8 mouse cellular contexts compared by ENCODE assay signal in the genomic region with DNA sequence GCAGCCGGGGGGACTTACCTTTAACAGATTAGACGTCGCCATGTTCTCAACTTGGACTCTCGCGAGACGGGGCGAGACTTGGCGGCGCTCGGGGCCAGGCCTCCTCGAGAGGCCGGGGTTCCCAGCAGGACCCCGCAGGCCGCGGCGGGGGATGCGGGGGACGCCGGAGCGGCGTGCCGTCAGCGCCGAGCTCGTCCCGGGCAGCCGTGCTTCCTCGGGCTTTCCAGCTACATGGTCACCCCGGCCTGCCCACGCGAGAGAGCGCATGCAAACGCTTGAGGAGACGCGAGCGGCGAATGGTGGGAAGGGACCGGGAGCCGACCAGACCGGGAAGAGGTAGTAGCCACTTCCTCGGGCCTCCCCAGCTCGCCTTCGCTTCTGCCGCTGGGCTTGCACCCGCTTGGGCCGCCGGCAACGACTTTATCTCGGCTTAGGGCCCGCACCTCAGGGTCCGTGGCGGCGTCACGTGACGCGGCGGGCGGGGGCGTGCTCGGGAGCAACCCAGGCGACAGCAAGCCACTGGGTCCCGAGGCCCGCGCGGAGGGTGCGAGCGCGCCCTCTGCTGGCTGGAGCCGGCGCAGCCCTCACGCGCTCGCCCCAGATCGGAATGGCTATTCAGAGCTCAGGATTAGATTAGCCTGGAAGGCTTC. TPM values are rescaled to one million over a fixed set of nuclear protein-coding genes. Genes with fewer than 3 reads are reported as not detected.
DNase-seq lines count a peak whose midpoint lies in the region; ATAC-seq and TF ChIP-seq lines count a peak whose summit lies in the region.

No protein-coding gene starts in this region.

- H3K4me2 ChIP-seq in heart, embryonic 12.5 days, result peak overlapping the region; percentile 88
- H3K4me2 ChIP-seq in kidney, postnatal 0 days (ENCODE audit: low read length), result peak overlapping the region; percentile 79
- H3K4me2 ChIP-seq in liver, embryonic 11.5 days, result peak overlapping the region; percentile 83
- H3K4me2 ChIP-seq in stomach, embryonic 14.5 days (replicated peaks; ENCODE audit: low read depth, low read length), result peak overlapping the region; percentile 86

- peak; percentile 95 to 97 for DNase-seq in B cell, adult 2 months
- peak; percentile 94 for DNase-seq in brain, adult 2 months (ENCODE audit: low read depth, low spot score)
- DNase-seq in kidney, postnatal 0 days (ENCODE audit: low spot score), result peak; percentile 94
- DNase-seq in liver, embryonic 11.5 days (ENCODE audit: low spot score), result peak; percentile 90
- peak; percentile 97 for DNase-seq in naive thymus-derived CD4-positive, alpha-beta T cell, adult 2 months (ENCODE audit: low read depth)

- peaks cover 11% of the 10 kb centered on the region for H3K4me1 ChIP-seq in heart, embryonic 12.5 days (replicated peaks)
- H3K4me1 ChIP-seq in kidney, postnatal 0 days (replicated peaks; ENCODE audit: insufficient read depth, low read length), result no peaks in the 10 kb centered on the region
- H3K4me1 ChIP-seq in liver, embryonic 11.5 days (replicated peaks; ENCODE audit: control insufficient read depth, insufficient read depth, low read length), result no peaks in the 10 kb centered on the region
- H3K4me1 ChIP-seq in stomach, embryonic 14.5 days (ENCODE audit: control insufficient read depth, insufficient read depth, low read length), result peaks cover 11% of the 10 kb centered on the region; the same call in 1 of the 2 replicates

- ATAC-seq in erythroblast, adult 5-6 weeks (replicated peaks; ENCODE audit: low FRiP score, poor library complexity, severe bottlenecking), result peak; percentile 87
- peak; percentile 96 for ATAC-seq in heart, embryonic 12.5 days (ENCODE audit: insufficient number of reproducible peaks, low FRiP score)
- ATAC-seq in kidney, postnatal 0 days (replicated peaks; ENCODE audit: low FRiP score, low read depth), result peak; percentile 97
- peak; percentile 96 for ATAC-seq in liver, embryonic 11.5 days (replicated peaks; ENCODE audit: low FRiP score)
- ATAC-seq in stomach, embryonic 14.5 days (ENCODE audit: insufficient number of reproducible peaks, insufficient read depth, low FRiP score, low read depth), result peak; percentile 97

- H3K36me3 ChIP-seq in heart, embryonic 12.5 days, result no peaks in the 10 kb centered on the region
- H3K36me3 ChIP-seq in kidney, postnatal 0 days (ENCODE audit: insufficient read depth, low read length), result 0 out of 2 replicates have a peak, but pooled peaks cover 4% of the 10 kb centered on the region
- no peaks in the 10 kb centered on the region for H3K36me3 ChIP-seq in liver, embryonic 11.5 days (ENCODE audit: control insufficient read depth, insufficient read depth, low read length)
- H3K36me3 ChIP-seq in stomach, embryonic 14.5 days (ENCODE audit: control insufficient read depth, insufficient read depth, low read length), result no peaks in the 10 kb centered on the region; the same call in 1 of the 2 replicates

- H3K9me3 ChIP-seq in heart, embryonic 12.5 days (replicated peaks), result no peaks in the 10 kb centered on the region
- no peaks in the 10 kb centered on the region for H3K9me3 ChIP-seq in kidney, postnatal 0 days (replicated peaks; ENCODE audit: low read length)
- no peaks in the 10 kb centered on the region for H3K9me3 ChIP-seq in liver, embryonic 11.5 days (ENCODE audit: control insufficient read depth, low read length)
- no peaks in the 10 kb centered on the region for H3K9me3 ChIP-seq in stomach, embryonic 14.5 days (ENCODE audit: control insufficient read depth, low read depth, low read length)

- H3K9ac ChIP-seq in heart, embryonic 12.5 days, result peak overlapping the region; percentile 99
- H3K9ac ChIP-seq in kidney, postnatal 0 days (ENCODE audit: low read depth, low read length), result peak overlapping the region; percentile 94
- peak overlapping the region; percentile 97 for H3K9ac ChIP-seq in liver, embryonic 11.5 days (ENCODE audit: low read depth, low read length)
- peak overlapping the region; percentile 97 for H3K9ac ChIP-seq in stomach, embryonic 14.5 days (replicated peaks; ENCODE audit: low read depth, low read length)

- peak overlapping the region; percentile 97 for H3K27ac ChIP-seq in heart, embryonic 12.5 days (ENCODE audit: poor library complexity, severe bottlenecking)
- H3K27ac ChIP-seq in kidney, postnatal 0 days, result peak overlapping the region; percentile 95
- H3K27ac ChIP-seq in liver, embryonic 11.5 days (ENCODE audit: low read depth, low read length), result peak overlapping the region; percentile 87
- peak overlapping the region; percentile 94 for H3K27ac ChIP-seq in stomach, embryonic 14.5 days (ENCODE audit: low read length)

- WGBS in heart, embryonic 12.5 days, result under 1% methylated on average over 70 of the region's 74 CpGs
- 2% methylated on average over 60 of the region's 74 CpGs for WGBS in kidney, postnatal 0 days
- WGBS in liver, embryonic 11.5 days, result under 1% methylated on average over 74 of the region's 74 CpGs
- WGBS in stomach, embryonic 14.5 days, result under 1% methylated on average over 73 of the region's 74 CpGs

- H3K27me3 ChIP-seq in heart, embryonic 12.5 days (replicated peaks), result no peaks in the 10 kb centered on the region
- no peaks in the 10 kb centered on the region for H3K27me3 ChIP-seq in kidney, postnatal 0 days (ENCODE audit: insufficient read depth, low read length)
- no peaks in the 10 kb centered on the region for H3K27me3 ChIP-seq in liver, embryonic 11.5 days (replicated peaks; ENCODE audit: control insufficient read depth, insufficient read depth, low read length)
- H3K27me3 ChIP-seq in stomach, embryonic 14.5 days (ENCODE audit: control insufficient read depth, insufficient read depth, low read length), result no peaks in the 10 kb centered on the region

- TF ChIP-seq CTCF in kidney, postnatal 0 days (IDR thresholded peaks at IDR 0.05; ENCODE audit: low read depth), result peak; percentile 96

- peak overlapping the region; percentile 92 for H3K4me3 ChIP-seq in heart, embryonic 12.5 days
- peak overlapping the region; percentile 78 for H3K4me3 ChIP-seq in kidney, postnatal 0 days (replicated peaks; ENCODE audit: low read depth, low read length)
- peak overlapping the region; percentile 83 for H3K4me3 ChIP-seq in liver, embryonic 11.5 days (ENCODE audit: low read depth, low read length)
- peak overlapping the region; percentile 96 for H3K4me3 ChIP-seq in stomach, embryonic 14.5 days (ENCODE audit: low read depth, low read length)

RNA-seq across cellular contexts. Expression of a gene that starts 2.7 kb away (rescaled TPM):
- total RNA-seq in erythroblast, adult 5-6 weeks (2015; ENCODE audit: low replicate concordance), result 6.7 and 10.6 TPM in 2 replicates
- 12.1 and 25.7 TPM in 2 replicates for total RNA-seq in erythroblast, adult 5-6 weeks (2017; ENCODE audit: low replicate concordance)
- 34.2 TPM in 2 replicates for polyA plus RNA-seq in heart, embryonic 12.5 days (2016; fragmentation: Nextera tagmentation; extraction: Ambion mirVana)
- polyA plus RNA-seq in kidney, postnatal 0 days (2015; fragmentation: Nextera tagmentation; extraction: Ambion mirVana), result 32.2 and 32.8 TPM in 2 replicates
- polyA plus RNA-seq in liver, embryonic 11.5 days (2014; fragmentation: Nextera tagmentation; extraction: Ambion mirVana), result 28.3 and 29.8 TPM in 2 replicates
- polyA plus RNA-seq in stomach, embryonic 14.5 days (2014; fragmentation: Nextera tagmentation; extraction: Ambion mirVana), result 48.6 and 50.7 TPM in 2 replicates

RNA-seq across cellular contexts. Expression of a gene that starts 38.9 kb away (rescaled TPM):
- 1.3 TPM in 1 of 2 replicates, not detected in the other for total RNA-seq in erythroblast, adult 5-6 weeks (2015; ENCODE audit: low replicate concordance)
- 0.77 TPM in 1 of 2 replicates, not detected in the other for total RNA-seq in erythroblast, adult 5-6 weeks (2017; ENCODE audit: low replicate concordance)
- polyA plus RNA-seq in heart, embryonic 12.5 days (2016; fragmentation: Nextera tagmentation; extraction: Ambion mirVana), result 0.22 and 0.46 TPM in 2 replicates
- polyA plus RNA-seq in kidney, postnatal 0 days (2015; fragmentation: Nextera tagmentation; extraction: Ambion mirVana), result 0.10 and 0.20 TPM in 2 replicates
- polyA plus RNA-seq in liver, embryonic 11.5 days (2014; fragmentation: Nextera tagmentation; extraction: Ambion mirVana), result 0.60 and 0.92 TPM in 2 replicates
- 0.29 and 0.61 TPM in 2 replicates for polyA plus RNA-seq in stomach, embryonic 14.5 days (2014; fragmentation: Nextera tagmentation; extraction: Ambion mirVana)

RNA-seq across cellular contexts. Expression of a gene that starts 57.0 kb away (rescaled TPM):
- total RNA-seq in erythroblast, adult 5-6 weeks (2015; ENCODE audit: low replicate concordance), result 6.5 and 11.5 TPM in 2 replicates
- total RNA-seq in erythroblast, adult 5-6 weeks (2017; ENCODE audit: low replicate concordance), result 13.8 and 17.9 TPM in 2 replicates
- 185 and 195 TPM in 2 replicates for polyA plus RNA-seq in heart, embryonic 12.5 days (2016; fragmentation: Nextera tagmentation; extraction: Ambion mirVana)
- polyA plus RNA-seq in kidney, postnatal 0 days (2015; fragmentation: Nextera tagmentation; extraction: Ambion mirVana), result 178 and 185 TPM in 2 replicates
- 63.3 and 71.8 TPM in 2 replicates for polyA plus RNA-seq in liver, embryonic 11.5 days (2014; fragmentation: Nextera tagmentation; extraction: Ambion mirVana)
- polyA plus RNA-seq in stomach, embryonic 14.5 days (2014; fragmentation: Nextera tagmentation; extraction: Ambion mirVana), result 114 and 116 TPM in 2 replicates

Comparison
In these comparisons a context has a peak if more than half of its experiments do, and no peak if none do; other contexts are left out.
1. Peak in every context shown above with its lines: DNase-seq, ATAC-seq, H3K4me3 ChIP-seq and H3K27ac ChIP-seq.